Mouse (Mus musculus) CD8-positive naive resting alpha-beta T cell, adult 2 months (primary cell): ENCODE data around the gene Susd2.

Experiments
- DNase-seq, 2 experiments: peaks; one replicate each; pipeline ENCODE4 v3.0.0; 2022; ENCODE audit warnings: low read depth in 2 of 2, low spot score in 2 of 2

The Susd2 gene

DNA sequence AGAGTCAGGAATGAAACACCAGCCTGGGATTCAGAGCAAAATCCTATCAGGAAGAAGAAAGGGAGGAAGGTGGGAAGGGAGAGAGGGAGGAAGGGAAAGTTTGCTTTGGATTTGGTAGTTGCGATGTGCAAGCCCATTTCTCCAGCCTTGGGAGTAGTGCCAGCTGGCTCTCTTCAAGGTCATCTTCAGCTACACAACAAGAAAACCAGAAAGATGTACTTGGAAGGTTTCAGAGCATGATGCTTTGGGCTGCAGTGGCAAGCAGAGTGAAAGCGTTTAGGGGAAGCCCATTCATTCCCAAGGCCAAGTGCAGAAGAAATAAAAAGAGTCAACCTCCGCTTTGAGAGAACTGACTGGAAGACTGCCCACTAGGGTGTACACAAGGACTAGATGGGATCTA, 16.3 kb downstream of the Susd2 start:
- no peak for DNase-seq

DNA sequence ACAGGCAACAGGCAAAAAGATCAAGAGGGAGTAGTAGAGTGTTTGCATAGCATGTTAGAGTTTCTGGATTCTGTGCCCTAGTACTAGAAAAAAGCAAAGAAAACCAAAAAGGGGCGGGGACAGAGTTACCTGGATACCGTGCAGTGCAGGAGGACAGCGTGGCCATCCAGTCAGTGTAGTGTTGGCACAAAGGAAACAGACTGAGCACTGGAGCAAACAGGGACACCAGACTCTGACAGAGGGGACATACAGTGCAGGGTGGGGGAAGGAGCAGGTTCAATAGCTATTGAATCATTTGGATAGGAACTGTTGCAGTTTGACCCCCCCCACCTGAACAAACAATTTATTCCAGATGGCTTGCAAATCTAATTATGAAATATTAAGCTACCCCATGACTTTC, 16.8 kb downstream of the Susd2 start:
- DNase-seq, result no peak

GRCm38 (mm10) chr10:75625920-75626319, 17.9 kb downstream of the Susd2 start:
- no peak for DNase-seq

GRCm38 (mm10) chr10:75620818-75621217, 23.0 kb downstream of the Susd2 start:
- no peak for DNase-seq

- DNase-seq, result no peak
These were observed 27.8 kb downstream of the Susd2 start for GRCm38 (mm10) chr10:75616044-75616443.

GRCm38 (mm10) chr10:75610486-75610885, 33.3 kb downstream of the Susd2 start:
- no peak for DNase-seq

DNA sequence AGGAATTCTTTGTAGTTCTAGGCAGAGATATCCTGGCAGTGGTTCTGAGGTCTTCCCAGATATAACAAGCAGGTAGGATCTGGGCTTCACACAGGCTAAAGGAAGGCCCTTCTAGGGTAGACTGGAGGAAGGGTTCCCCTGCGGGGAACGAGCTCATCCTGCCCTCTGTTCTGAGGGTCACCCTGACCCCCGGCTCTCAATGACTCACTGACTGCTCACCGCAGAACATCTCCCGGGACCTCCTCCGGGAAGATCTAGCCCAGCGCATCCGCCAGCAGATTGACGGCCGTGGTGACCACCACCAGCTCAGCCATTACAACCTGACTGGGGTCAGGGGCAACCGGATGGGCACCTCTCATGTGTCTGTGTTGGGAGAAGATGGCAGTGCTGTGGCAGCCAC, 34.8 kb downstream of the Susd2 start:
- no peak for DNase-seq

- no peak for DNase-seq
These were observed 36.6 kb downstream of the Susd2 start for GRCm38 (mm10) chr10:75607253-75607652.

DNA sequence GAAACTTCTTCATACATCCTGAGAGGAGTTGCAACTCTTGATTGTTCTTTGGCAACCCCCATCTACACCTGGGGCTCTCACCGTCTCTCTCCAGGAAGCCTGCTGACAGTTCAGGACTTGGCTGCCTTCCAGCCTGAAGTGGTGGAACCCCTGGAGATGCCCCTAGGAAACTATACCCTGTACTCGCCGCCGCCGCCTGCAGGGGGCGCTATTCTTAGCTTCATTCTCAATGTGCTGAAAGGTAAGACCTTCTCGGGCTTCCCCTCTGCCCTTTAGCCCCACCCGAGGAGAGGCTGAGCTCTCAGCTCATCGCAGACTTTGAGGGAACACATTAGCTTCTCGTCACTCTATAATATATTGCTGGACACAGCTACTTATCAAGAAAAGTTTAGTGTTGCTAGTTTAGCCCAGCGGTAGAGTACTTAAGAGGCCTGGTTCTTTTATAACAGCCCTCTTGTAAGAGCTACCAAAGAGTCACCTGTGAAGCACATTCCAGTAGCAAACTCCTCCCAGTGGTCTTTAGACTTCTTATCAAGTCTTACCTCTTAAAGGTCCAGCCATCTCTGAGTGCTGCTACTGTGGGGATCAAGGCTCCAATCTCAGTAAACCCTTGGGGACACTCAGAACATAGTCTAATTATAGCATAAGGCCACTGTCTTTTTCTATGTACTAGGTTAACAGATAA, 38.5 kb downstream of the Susd2 start:
- DNase-seq, result peak in 1 of 2 experiments; percentile 34

DNA sequence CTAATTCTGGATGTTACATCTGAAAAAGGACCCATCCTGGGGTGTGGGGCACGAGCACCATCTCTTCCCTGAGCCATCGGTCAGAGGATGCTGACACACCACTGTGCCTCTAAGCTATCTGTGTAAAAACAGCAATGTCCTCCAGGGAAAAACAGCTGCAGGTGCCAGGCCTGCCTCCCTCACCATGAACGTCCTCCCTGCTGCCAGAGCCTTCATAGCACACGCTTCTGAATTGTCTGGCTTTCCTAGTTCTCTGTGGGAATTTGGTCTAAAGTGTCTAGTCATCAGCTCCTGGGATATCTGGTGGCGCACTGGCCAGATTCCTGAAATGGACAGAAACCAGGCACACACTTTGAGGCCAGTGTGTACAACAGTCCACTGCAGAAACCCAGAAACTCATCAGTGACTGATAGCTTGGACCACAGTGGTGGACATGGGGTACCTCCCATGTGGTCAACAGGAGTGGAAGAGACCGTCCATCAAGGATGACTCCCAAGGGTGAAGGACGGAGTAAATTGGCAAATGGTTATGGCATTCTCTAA, 43.5 kb downstream of the Susd2 start:
- DNase-seq, result no peak

- no peak for DNase-seq
These were observed 47.8 kb downstream of the Susd2 start for GRCm38 (mm10) chr10:75595981-75596380.

DNA sequence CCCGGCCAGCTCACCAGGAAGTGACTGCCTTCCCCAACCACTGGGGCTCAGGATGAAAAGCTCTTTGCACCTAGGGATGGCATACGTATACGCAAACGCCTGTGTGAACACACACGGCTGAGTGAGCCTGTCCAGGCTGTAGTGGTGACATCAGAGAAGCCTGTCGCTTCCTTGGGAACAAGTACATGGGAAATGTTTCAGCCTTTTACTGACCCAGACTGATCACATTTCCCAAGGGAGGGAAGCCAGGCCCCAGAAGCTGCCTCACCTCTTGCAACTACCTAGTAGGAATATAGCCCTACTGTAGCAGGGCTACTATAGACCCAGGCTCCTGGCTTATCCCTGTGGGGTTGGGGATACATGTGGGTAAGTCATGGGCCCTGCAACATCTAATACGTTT, 51.2 kb downstream of the Susd2 start:
- DNase-seq, result no peak

GRCm38 (mm10) chr10:75591211-75591894, 52.5 kb downstream of the Susd2 start:
- DNase-seq, result peak; percentile 87 to 92

GRCm38 (mm10) chr10:75589651-75590050, 54.2 kb downstream of the Susd2 start:
- no peak for DNase-seq

DNA sequence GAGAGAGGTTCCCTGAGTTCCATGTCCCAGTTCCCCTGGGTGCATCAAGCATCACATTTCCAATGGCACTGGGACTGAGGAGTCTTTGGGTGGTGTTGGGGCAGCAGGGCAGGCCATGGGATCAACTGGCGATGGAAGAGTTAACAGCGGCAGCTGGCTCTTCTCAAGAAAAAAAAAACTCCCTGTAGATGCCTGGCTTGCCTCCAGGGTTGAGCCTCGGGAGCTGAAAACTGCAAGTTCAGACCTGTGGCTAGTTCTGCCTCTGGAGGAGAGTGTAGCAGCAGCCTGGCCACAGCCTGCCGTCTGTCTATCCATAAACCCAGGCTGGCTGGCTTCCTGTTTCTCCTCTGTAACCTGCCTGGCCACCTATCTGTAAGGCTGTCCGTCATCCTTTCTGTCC, 54.7 kb downstream of the Susd2 start, which contains the start of gene Ggt5:
Ggt5 (plus strand) TSS at position 212 of the 400 bp plus-strand sequence.
- no peak for DNase-seq

- DNase-seq, result no peak
These were observed 55.5 kb downstream of the Susd2 start for GRCm38 (mm10) chr10:75588336-75588735.

DNA sequence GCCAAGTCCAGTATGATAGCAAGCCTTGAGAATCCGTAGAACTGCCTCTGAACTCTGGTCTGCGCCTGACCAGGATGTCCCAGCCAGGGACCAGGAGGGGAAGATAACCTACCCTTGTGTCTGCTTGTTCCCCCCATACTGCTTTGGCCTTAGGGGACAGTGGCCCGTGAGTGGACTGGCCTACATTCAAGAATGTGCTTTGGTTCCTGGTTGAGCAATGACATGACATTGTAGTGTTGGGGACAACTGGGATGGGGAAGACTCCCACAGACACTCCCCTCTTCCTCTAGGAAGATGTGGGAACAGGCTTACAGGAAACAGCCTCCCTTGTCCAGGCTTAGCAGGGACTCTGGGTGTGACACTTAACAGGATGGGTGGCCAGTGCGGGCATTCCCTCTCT, 56.0 kb downstream of the Susd2 start:
- no peak for DNase-seq
